Mouse (Mus musculus): ENCODE results near the gene Olfr876.

DNA sequence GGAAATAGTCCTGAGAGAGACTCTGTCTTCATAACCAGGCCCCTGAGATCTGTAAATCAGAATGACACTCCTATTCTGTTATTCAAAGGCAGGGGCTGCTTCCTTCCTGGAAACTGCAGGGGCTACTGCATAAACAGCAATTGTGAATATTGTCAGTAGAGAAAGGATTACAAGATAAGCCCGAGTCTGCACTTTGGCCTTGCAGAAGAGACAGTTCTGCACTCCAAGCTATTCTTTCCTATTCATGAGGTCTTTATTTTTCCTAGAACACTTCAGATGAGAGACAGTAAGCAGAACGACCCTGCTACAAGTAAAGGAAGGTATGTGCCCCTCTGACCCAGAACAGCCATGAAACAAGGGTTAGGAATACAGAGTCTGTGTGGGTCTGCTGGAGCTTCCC is 31.1 kb upstream of the Olfr876 start, which contains the start of gene Olfr875:
- TF ChIP-seq MAFK (IDR thresholded peaks at IDR 0.05; ENCODE audit: insufficient read depth, low read depth, low read length) (no peak), ZNF384 (IDR thresholded peaks at IDR 0.05; ENCODE audit: low read depth, low read length) (no peak), HCFC1 (IDR thresholded peaks at IDR 0.05; ENCODE audit: borderline replicate concordance, insufficient read depth, low read length) (no peak), ZC3H11A (IDR thresholded peaks at IDR 0.05; ENCODE audit: borderline replicate concordance, low read depth, low read length) (no peak), CHD2 (IDR thresholded peaks at IDR 0.05; ENCODE audit: low read depth, low read length) (no peak)
